Mouse (Mus musculus): ENCODE results near the gene Tnpo3. TPM values are rescaled to one million over a fixed set of nuclear protein-coding genes. Genes with fewer than 3 reads are reported as not detected.

The Tnpo3 gene
- total and polyA plus RNA-seq, 3 experiments, result 60.5 to 140 (median 76.0) TPM

- Histone ChIP-seq H3K9me3 (replicated peaks; ENCODE audit: low read length) (peaks cover 6% of the 10 kb centered on the region), H3K4me3 (replicated peaks in 1 of 3; ENCODE audit: low read depth in 2 of 3, low read length in 2 of 3, poor library complexity in 1 of 3) (no peak overlapping the region), H3K27ac (ENCODE audit: insufficient read depth, low read depth) (no peak overlapping the region), H3K4me2 (ENCODE audit: insufficient read depth, low read depth, poor library complexity, severe bottlenecking) (no peak overlapping the region), H3K36me3 (replicated peaks in 1 of 2; ENCODE audit: control insufficient read depth in 1 of 2, insufficient read depth in 1 of 2, low read length in 1 of 2) (no peaks in the 10 kb centered on the region), H3K9ac (ENCODE audit: insufficient read depth, low read depth) (no peak overlapping the region), H3K79me2 (replicated peaks; ENCODE audit: control insufficient read depth, extremely low read depth, insufficient read depth, poor library complexity, severe bottlenecking) (no peaks in the 10 kb centered on the region), H3K27me3 (replicated peaks) (peaks cover 63% of the 10 kb centered on the region), H3K4me1 (ENCODE audit: control insufficient read depth in 1 of 2, insufficient read depth in 2 of 2) (no peaks in the 10 kb centered on the region)
- in situ Hi-C loops (cut with MboI; ENCODE audit: low pct_ligation_motif_present, low pct_unique_long_range_greater_than_20kb, low sequenced_read_pairs) (no loop called here), dilution Hi-C loops (cut with MboI; ENCODE audit: extremely low pct_ligation_motif_present, extremely low pct_unique_long_range_greater_than_20kb, low sequenced_read_pairs) (no loop called here)
- DNase-seq (ENCODE audit: extremely low read depth), result no peak
- TF ChIP-seq MXI1 (IDR thresholded peaks at IDR 0.05; ENCODE audit: low read depth, low read length), result no peak
- TF ChIP-seq SIN3A (IDR thresholded peaks at IDR 0.05; ENCODE audit: low read length), result no peak
- no peak for TF ChIP-seq JUN (IDR thresholded peaks at IDR 0.05; ENCODE audit: insufficient read depth, low read depth, low read length)
- no peak for TF ChIP-seq CHD1 (IDR thresholded peaks at IDR 0.05; ENCODE audit: low read depth, low read length)
- TF ChIP-seq E2F4 (IDR thresholded peaks at IDR 0.05; ENCODE audit: insufficient replicate concordance, low read depth, low read length), result no peak
- no peak for TF ChIP-seq CTCF (conservative IDR thresholded peaks at IDR 0.05 in 1 of 2, IDR thresholded peaks at IDR 0.05 in 1 of 2; ENCODE audit: low read depth in 2 of 2, low read length in 2 of 2)
- no peak for TF ChIP-seq CHD2 (IDR thresholded peaks at IDR 0.05; ENCODE audit: low read length)
- TF ChIP-seq RCOR1 (conservative IDR thresholded peaks at IDR 0.05; ENCODE audit: low read depth, low read length), result no peak
- no peak for TF ChIP-seq GABPA (IDR thresholded peaks at IDR 0.05; ENCODE audit: insufficient replicate concordance, low read depth, low read length)
- TF ChIP-seq KAT2A (IDR thresholded peaks at IDR 0.05; ENCODE audit: insufficient replicate concordance, low read length), result no peak
- TF ChIP-seq IRF4 (IDR thresholded peaks at IDR 0.05; ENCODE audit: low read depth, low read length), result no peak
These were observed 113.4 kb downstream of the Tnpo3 start for GRCm38 (mm10) chr6:29496270-29496669.

DNA sequence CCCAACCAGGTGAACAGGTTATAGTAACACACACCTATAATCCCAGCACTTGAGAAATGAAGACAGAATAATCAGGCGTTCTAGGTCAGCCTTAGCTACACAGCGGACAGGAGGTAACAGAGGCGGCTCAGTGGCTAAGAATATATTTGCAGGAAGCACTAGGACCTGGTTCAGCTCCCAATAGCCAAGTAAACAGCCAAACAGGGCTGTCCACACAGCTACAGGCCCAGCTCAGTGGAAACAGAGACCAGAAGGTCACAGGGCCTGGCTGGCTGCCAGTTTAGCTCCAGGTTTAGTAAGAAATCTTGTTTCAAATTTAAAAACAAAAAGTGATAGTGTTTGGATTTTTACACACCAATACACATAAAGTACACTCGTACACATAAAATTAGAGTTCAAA lies 115.6 kb downstream of the Tnpo3 start:
- peaks cover 3% of the 10 kb centered on the region for H3K9me3 ChIP-seq (replicated peaks; ENCODE audit: low read length)
- H3K27me3 ChIP-seq (replicated peaks), result peaks cover 79% of the 10 kb centered on the region
- no peak for TF ChIP-seq CHD1 (IDR thresholded peaks at IDR 0.05; ENCODE audit: low read depth, low read length)
- no peak for TF ChIP-seq POLR2AphosphoS2 (IDR thresholded peaks at IDR 0.05; ENCODE audit: low read depth, low read length)
- TF ChIP-seq SMC3 (IDR thresholded peaks at IDR 0.05; ENCODE audit: low read depth, low read length), result no peak
- TF ChIP-seq CHD2 (IDR thresholded peaks at IDR 0.05; ENCODE audit: low read length), result no peak
- no peak for TF ChIP-seq MAFK (IDR thresholded peaks at IDR 0.05; ENCODE audit: insufficient replicate concordance, low read length)
- TF ChIP-seq SIN3A (IDR thresholded peaks at IDR 0.05; ENCODE audit: low read length), result no peak
- no peak for TF ChIP-seq BHLHE40 (IDR thresholded peaks at IDR 0.05; ENCODE audit: low read depth, low read length)
- TF ChIP-seq RCOR1 (conservative IDR thresholded peaks at IDR 0.05; ENCODE audit: low read depth, low read length), result no peak
- no peak overlapping the region for H3K4me3 ChIP-seq (replicated peaks in 1 of 3; ENCODE audit: low read depth in 2 of 3, low read length in 2 of 3, poor library complexity in 1 of 3)
- no peaks in the 10 kb centered on the region for H3K79me2 ChIP-seq (replicated peaks; ENCODE audit: control insufficient read depth, extremely low read depth, insufficient read depth, poor library complexity, severe bottlenecking)
- dilution Hi-C loops (cut with MboI; ENCODE audit: extremely low pct_ligation_motif_present, extremely low pct_unique_long_range_greater_than_20kb, low sequenced_read_pairs) (no loop called here), in situ Hi-C loops (cut with MboI; ENCODE audit: low pct_ligation_motif_present, low pct_unique_long_range_greater_than_20kb, low sequenced_read_pairs) (no loop called here)
- no peak overlapping the region for H3K27ac ChIP-seq (ENCODE audit: insufficient read depth, low read depth)
- DNase-seq (ENCODE audit: extremely low read depth), result no peak
- H3K36me3 ChIP-seq (replicated peaks in 1 of 2; ENCODE audit: control insufficient read depth in 1 of 2, insufficient read depth in 1 of 2, low read length in 1 of 2), result no peaks in the 10 kb centered on the region
- no peaks in the 10 kb centered on the region for H3K4me1 ChIP-seq (ENCODE audit: control insufficient read depth in 1 of 2, insufficient read depth in 2 of 2)
- H3K4me2 ChIP-seq (ENCODE audit: insufficient read depth, low read depth, poor library complexity, severe bottlenecking), result no peak overlapping the region
- H3K9ac ChIP-seq (ENCODE audit: insufficient read depth, low read depth), result no peak overlapping the region

Other genes starting within 250 kb of the Tnpo3 start
- 0.13 TPM in 1 of 2 replicates, not detected in the other for gene Opn1sw, start 221.4 kb downstream of the Tnpo3 start, total RNA-seq (2012; rRNA removed)
- gene Opn1sw, start 221.4 kb downstream of the Tnpo3 start, total RNA-seq (2014; rRNA removed), result not detected in 2 replicates
- not detected in 2 replicates for gene Opn1sw, start 221.4 kb downstream of the Tnpo3 start, polyA plus RNA-seq (2012; ENCODE audit: insufficient read length, low read depth)
- 1.2 and 4.3 TPM in 2 replicates for gene Ccdc136, start 213.6 kb downstream of the Tnpo3 start, total RNA-seq (2012; rRNA removed)
- gene Ccdc136, start 213.6 kb downstream of the Tnpo3 start, total RNA-seq (2014; rRNA removed), result 0.28 and 0.64 TPM in 2 replicates
- gene Ccdc136, start 213.6 kb downstream of the Tnpo3 start, polyA plus RNA-seq (2012; ENCODE audit: insufficient read length, low read depth), result 2.4 and 2.9 TPM in 2 replicates
- 0.71 and 0.76 TPM in 2 replicates for gene Flnc, start 176.6 kb downstream of the Tnpo3 start, total RNA-seq (2012; rRNA removed)
- gene Flnc, start 176.6 kb downstream of the Tnpo3 start, total RNA-seq (2014; rRNA removed), result 0.22 and 0.24 TPM in 2 replicates
- gene Flnc, start 176.6 kb downstream of the Tnpo3 start, polyA plus RNA-seq (2012; ENCODE audit: insufficient read length, low read depth), result 0.56 and 0.60 TPM in 2 replicates
- gene Atp6v1f, start 142.2 kb downstream of the Tnpo3 start, total RNA-seq (2012; rRNA removed), result 308 and 328 TPM in 2 replicates
- 367 and 373 TPM in 2 replicates for gene Atp6v1f, start 142.2 kb downstream of the Tnpo3 start, total RNA-seq (2014; rRNA removed)
- 230 and 251 TPM in 2 replicates for gene Atp6v1f, start 142.2 kb downstream of the Tnpo3 start, polyA plus RNA-seq (2012; ENCODE audit: insufficient read length, low read depth)
- 0.21 TPM in 1 of 2 replicates, not detected in the other for gene Atp6v1fnb, start 138.4 kb downstream of the Tnpo3 start, total RNA-seq (2012; rRNA removed)
- not detected in 2 replicates for gene Atp6v1fnb, start 138.4 kb downstream of the Tnpo3 start, total RNA-seq (2014; rRNA removed)
- gene Atp6v1fnb, start 138.4 kb downstream of the Tnpo3 start, polyA plus RNA-seq (2012; ENCODE audit: insufficient read length, low read depth), result not detected in 2 replicates
- gene Kcp, start 101.9 kb downstream of the Tnpo3 start, total RNA-seq (2012; rRNA removed), result 0.59 and 0.64 TPM in 2 replicates
- not detected in 2 replicates for gene Kcp, start 101.9 kb downstream of the Tnpo3 start, total RNA-seq (2014; rRNA removed)
- 0.49 and 0.51 TPM in 2 replicates for gene Kcp, start 101.9 kb downstream of the Tnpo3 start, polyA plus RNA-seq (2012; ENCODE audit: insufficient read length, low read depth)
- gene Irf5, start 83.3 kb downstream of the Tnpo3 start, total RNA-seq (2012; rRNA removed), result 134 and 152 TPM in 2 replicates
- gene Irf5, start 83.3 kb downstream of the Tnpo3 start, total RNA-seq (2014; rRNA removed), result 158 and 159 TPM in 2 replicates
- 134 and 144 TPM in 2 replicates for gene Irf5, start 83.3 kb downstream of the Tnpo3 start, polyA plus RNA-seq (2012; ENCODE audit: insufficient read length, low read depth)
- 8.7 and 12.2 TPM in 2 replicates for gene Tspan33, start 84.3 kb upstream of the Tnpo3 start, total RNA-seq (2012; rRNA removed)
- 8.5 TPM in 2 replicates for gene Tspan33, start 84.3 kb upstream of the Tnpo3 start, total RNA-seq (2014; rRNA removed)
- gene Tspan33, start 84.3 kb upstream of the Tnpo3 start, polyA plus RNA-seq (2012; ENCODE audit: insufficient read length, low read depth), result 10.4 and 11.2 TPM in 2 replicates
- 0.04 TPM in 2 replicates for gene Smo, start 125.6 kb upstream of the Tnpo3 start, total RNA-seq (2012; rRNA removed)
- 0.09 TPM in 1 of 2 replicates, not detected in the other for gene Smo, start 125.6 kb upstream of the Tnpo3 start, total RNA-seq (2014; rRNA removed)
- gene Smo, start 125.6 kb upstream of the Tnpo3 start, polyA plus RNA-seq (2012; ENCODE audit: insufficient read length, low read depth), result 0.17 and 0.26 TPM in 2 replicates
- 50.0 and 77.1 TPM in 2 replicates for gene Ahcyl2, start 158.1 kb upstream of the Tnpo3 start, total RNA-seq (2012; rRNA removed)
- gene Ahcyl2, start 158.1 kb upstream of the Tnpo3 start, total RNA-seq (2014; rRNA removed), result 184 and 196 TPM in 2 replicates
- gene Ahcyl2, start 158.1 kb upstream of the Tnpo3 start, polyA plus RNA-seq (2012; ENCODE audit: insufficient read length, low read depth), result 178 and 204 TPM in 2 replicates